Mouse (Mus musculus) kidney, embryonic 14.5 days (tissue): ENCODE measurements around the gene 2410004P03Rik. TPM values are rescaled to one million over a fixed set of nuclear protein-coding genes. Genes with fewer than 3 reads are reported as not detected.
A peak's percentile ranks its signal among the peaks of the same experiment; 100 is the strongest.

ENCODE experiments used
- ATAC-seq: fragments of 200-750 bp; cut with Nextera tagmentation; 2 replicates; pipeline ENCODE4 v1.8.0; 2017; ENCODE audit warnings: moderate number of reproducible peaks, mild to moderate bottlenecking, moderate TSS enrichment, moderate library complexity; ENCODE audit not compliant: low FRiP score, low TSS enrichment
- H3K27ac ChIP-seq: fragments of 300-500 bp; sonication (generic); 2 replicates; pipeline ENCODE4 v1.5.1; 2014; ENCODE audit warnings: low read depth, mild to moderate bottlenecking, low read length, moderate library complexity, mixed read lengths
- H3K27me3 ChIP-seq: fragments of 300-500 bp; sonication (generic); 2 replicates; pipeline ENCODE4 v1.6.1; 2014; ENCODE audit warnings: mild to moderate bottlenecking, low read length; ENCODE audit not compliant: control insufficient read depth, insufficient read depth
- H3K36me3 ChIP-seq: fragments of 300-500 bp; sonication (generic); 2 replicates; pipeline ENCODE4 v1.6.1; 2014; ENCODE audit warnings: low read length, mixed read lengths; ENCODE audit not compliant: control insufficient read depth, insufficient read depth
- H3K4me1 ChIP-seq: fragments of 300-500 bp; sonication (generic); 2 replicates; pipeline ENCODE4 v1.6.1; 2014; ENCODE audit warnings: low read length, mixed read lengths; ENCODE audit not compliant: control insufficient read depth, insufficient read depth
- H3K4me2 ChIP-seq: fragments of 300-500 bp; sonication (generic); replicated peaks from 2 replicates; pipeline ENCODE4 v1.6.1; 2014; ENCODE audit warnings: low read depth, mild to moderate bottlenecking, low read length
- H3K4me3 ChIP-seq: fragments of 300-500 bp; sonication (generic); 2 replicates; pipeline ENCODE4 v1.5.1; 2014; ENCODE audit warnings: mild to moderate bottlenecking, low read length
- H3K9ac ChIP-seq: fragments of 300-500 bp; sonication (generic); 2 replicates; pipeline ENCODE4 v1.6.1; 2014; ENCODE audit warnings: low read depth, mild to moderate bottlenecking, low read length, moderate library complexity
- H3K9me3 ChIP-seq: fragments of 300-500 bp; sonication (generic); 2 replicates; pipeline ENCODE4 v1.6.1; 2016; ENCODE audit warnings: low read length; ENCODE audit not compliant: control insufficient read depth
- WGBS: fragments of 180-500 bp; shearing (Covaris S2); extraction: QIAGEN DNeasy Blood & Tissue Kit; methylation state at CpG from one replicate; pipeline ENCODE4 v1.1.7; 2014; 5-methylcytosine and 5-hydroxymethylcytosine counted together
- polyA plus RNA-seq: library from polyadenylated mRNA; unstranded; fragments of >200 nt; fragmentation: Nextera tagmentation; extraction: Ambion mirVana; gene quantifications from 2 replicates; pipeline ENCODE4 v1.2.1, GENCODE M21; 2014

Gene 2410004P03Rik
- polyA plus RNA-seq, 1 experiment from 2014 or later, result 0.14 TPM

DNA sequence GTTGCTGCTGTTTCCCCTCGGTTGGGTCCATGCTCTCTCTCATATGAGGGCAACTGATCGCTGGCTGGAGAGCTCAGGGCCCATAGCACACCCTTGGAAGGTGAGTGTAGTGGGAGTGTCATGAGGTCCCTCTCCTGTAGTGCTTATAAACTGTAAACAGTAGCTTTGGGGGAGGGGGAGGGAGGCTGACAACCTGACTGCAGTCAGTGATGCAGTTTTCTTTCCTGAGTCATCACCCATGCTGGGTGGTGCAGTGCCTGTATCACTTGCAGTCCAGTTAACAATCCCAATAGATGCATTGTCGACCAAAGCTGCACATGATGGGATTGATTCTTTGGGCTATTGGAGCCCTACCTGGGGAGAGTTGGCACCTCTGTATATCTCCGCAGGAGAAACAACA is 10.3 kb downstream of the 2410004P03Rik start:
- H3K9ac ChIP-seq, result no peak overlapping the region
- H3K27ac ChIP-seq, result no peak overlapping the region
- no peak for ATAC-seq
- no peak overlapping the region for H3K4me3 ChIP-seq
- H3K36me3 ChIP-seq, result no peaks in the 10 kb centered on the region
- no peak overlapping the region for H3K4me2 ChIP-seq
- 53% methylated on average over 4 of the region's 4 CpGs for whole genome bisulfite sequencing
- H3K4me1 ChIP-seq, result 0 out of 2 replicates have a peak, but pooled peaks cover 16% of the 10 kb centered on the region
- peaks cover 8% of the 10 kb centered on the region for H3K27me3 ChIP-seq
- no peaks in the 10 kb centered on the region for H3K9me3 ChIP-seq

DNA sequence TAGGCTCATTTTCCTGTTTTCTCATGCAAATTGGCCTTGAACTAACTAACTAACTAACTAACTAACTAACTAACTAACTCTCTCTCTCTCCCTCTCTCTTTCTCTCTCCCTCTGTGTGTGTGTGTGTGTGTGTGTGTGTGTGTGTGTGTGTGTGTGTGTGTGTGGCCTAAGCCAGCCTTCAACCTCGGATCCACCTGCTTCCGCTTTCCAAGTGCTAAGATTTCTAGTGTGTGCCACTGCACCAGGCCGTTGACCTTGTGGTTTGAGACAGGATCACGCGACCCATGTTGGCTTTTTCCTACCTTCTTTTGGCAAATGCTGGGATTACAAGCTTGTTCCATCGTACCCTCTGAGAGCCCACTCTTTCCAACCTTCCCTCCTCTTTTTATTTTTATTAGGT is 10.9 kb downstream of the 2410004P03Rik start:
- Histone ChIP-seq H3K9me3 (no peaks in the 10 kb centered on the region), H3K27me3 (peaks cover 8% of the 10 kb centered on the region), H3K36me3 (no peaks in the 10 kb centered on the region), H3K9ac (no peak overlapping the region), H3K27ac (no peak overlapping the region), H3K4me3 (no peak overlapping the region), H3K4me1 (0 out of 2 replicates have a peak, but pooled peaks cover 16% of the 10 kb centered on the region), H3K4me2 (no peak overlapping the region)
- WGBS, result 44% methylated on average over 6 of the region's 6 CpGs
- ATAC-seq, result no peak

GRCm38 (mm10) chr12:16999739-17000497 is 11.6 kb downstream of the 2410004P03Rik start, which contains the start of gene Pqlc3:
Gene Pqlc3 (minus strand): TSS chr12:17000408.
- H3K9ac ChIP-seq, result peak within 1 kb of the TSS; percentile 47; the same call in 1 of the 2 replicates
- peak; percentile 94 for ATAC-seq
- peak within 1 kb of the TSS; percentile 50 for H3K4me3 ChIP-seq
- peak within 1 kb of the TSS; percentile 87 for H3K4me2 ChIP-seq
- WGBS, result under 1% methylated on average over 57 of the region's 57 CpGs
- peaks cover 8% of the 10 kb centered on the region for H3K27me3 ChIP-seq
- no peak within 1 kb of the TSS for H3K27ac ChIP-seq
- H3K36me3 ChIP-seq, result no peaks in the 10 kb centered on the region
- H3K9me3 ChIP-seq, result no peaks in the 10 kb centered on the region
- H3K4me1 ChIP-seq, result 0 out of 2 replicates have a peak, but pooled peaks cover 16% of the 10 kb centered on the region

- WGBS, result 4% methylated on average over 10 of the region's 10 CpGs
- Histone ChIP-seq H3K4me2 (peak overlapping the region; percentile 87), H3K4me1 (0 out of 2 replicates have a peak, but pooled peaks cover 16% of the 10 kb centered on the region), H3K4me3 (peak overlapping the region; percentile 50), H3K9me3 (no peaks in the 10 kb centered on the region), H3K36me3 (no peaks in the 10 kb centered on the region), H3K9ac (peak overlapping the region; percentile 47; the same call in 1 of the 2 replicates), H3K27me3 (peaks cover 8% of the 10 kb centered on the region), H3K27ac (no peak overlapping the region)
- peak; percentile 30; the same call in 1 of the 2 replicates for ATAC-seq
These were observed 12.4 kb downstream of the 2410004P03Rik start for GRCm38 (mm10) chr12:16999146-16999545.

DNA sequence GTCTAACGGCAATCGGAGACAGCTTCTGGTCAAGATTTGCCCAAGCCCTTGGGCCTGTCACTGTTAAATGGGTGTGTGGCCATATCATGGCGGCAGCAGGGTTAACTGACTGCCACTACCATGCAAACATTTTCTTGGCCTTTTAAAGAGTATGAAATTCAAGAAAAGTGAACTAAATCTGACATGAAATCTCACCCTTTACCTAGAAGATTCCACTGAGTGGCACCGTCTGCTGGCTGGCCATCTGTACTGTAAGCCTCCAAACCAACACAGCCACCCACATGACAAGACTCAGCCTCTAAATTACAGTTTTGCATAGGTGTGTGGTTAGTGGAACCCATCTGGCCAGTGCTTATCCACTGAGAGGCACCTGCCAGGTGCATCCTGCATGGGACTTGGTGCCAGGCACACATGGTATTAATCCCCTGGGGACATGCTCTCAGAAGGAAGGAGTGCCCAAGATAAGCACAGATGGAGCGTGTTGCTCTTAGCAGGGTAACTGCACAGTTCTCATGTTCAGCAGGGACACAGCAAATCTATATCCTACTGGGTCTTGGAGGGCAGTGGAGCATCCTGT is 14.6 kb downstream of the 2410004P03Rik start:
- Histone ChIP-seq H3K4me1 (0 out of 2 replicates have a peak, but pooled peaks cover 16% of the 10 kb centered on the region), H3K9me3 (no peaks in the 10 kb centered on the region), H3K27ac (no peak overlapping the region), H3K4me3 (no peak overlapping the region), H3K4me2 (no peak overlapping the region), H3K27me3 (peaks cover 8% of the 10 kb centered on the region), H3K36me3 (no peaks in the 10 kb centered on the region), H3K9ac (no peak overlapping the region)
- no peak for ATAC-seq
- WGBS, result 91% methylated on average over 5 of the region's 5 CpGs

- Histone ChIP-seq H3K4me1 (0 out of 2 replicates have a peak, but pooled peaks cover 15% of the 10 kb centered on the region), H3K9ac (no peak overlapping the region), H3K4me3 (no peak overlapping the region), H3K27me3 (peaks cover 8% of the 10 kb centered on the region), H3K9me3 (no peaks in the 10 kb centered on the region), H3K27ac (no peak overlapping the region), H3K36me3 (no peaks in the 10 kb centered on the region), H3K4me2 (no peak overlapping the region)
- no peak for ATAC-seq
- 84% methylated on average over 5 of the region's 5 CpGs for WGBS
These were observed 15.2 kb downstream of the 2410004P03Rik start for GRCm38 (mm10) chr12:16996281-16996680.

GRCm38 (mm10) chr12:16994291-16994690 is 17.2 kb downstream of the 2410004P03Rik start:
- Histone ChIP-seq H3K27ac (no peak overlapping the region), H3K4me1 (0 out of 2 replicates have a peak, but pooled peaks cover 3% of the 10 kb centered on the region), H3K4me2 (no peak overlapping the region), H3K27me3 (peaks cover 5% of the 10 kb centered on the region), H3K9ac (no peak overlapping the region), H3K4me3 (no peak overlapping the region), H3K9me3 (no peaks in the 10 kb centered on the region), H3K36me3 (no peaks in the 10 kb centered on the region)
- 93% methylated on average over 2 of the region's 2 CpGs for WGBS
- no peak for ATAC-seq

DNA sequence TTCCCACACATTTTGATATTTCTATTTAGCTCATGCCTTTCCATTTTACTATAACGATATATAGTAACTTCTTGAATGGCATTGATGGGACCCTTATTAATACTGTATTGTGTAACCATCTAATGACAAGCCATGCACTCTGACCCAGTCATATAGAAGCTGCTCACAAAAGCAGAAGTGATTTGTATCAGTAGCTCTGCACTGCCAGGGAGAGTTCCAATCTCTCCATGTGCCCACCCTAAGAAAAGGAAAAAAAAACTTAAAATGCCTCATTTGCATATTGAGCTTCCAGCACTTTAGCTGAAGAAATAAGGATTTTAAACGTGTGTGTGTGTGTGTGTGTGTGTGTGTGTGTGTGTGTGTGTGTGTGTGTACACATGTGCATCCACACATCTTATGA is 19.2 kb downstream of the 2410004P03Rik start:
- Histone ChIP-seq H3K27me3 (no peaks in the 10 kb centered on the region), H3K9ac (no peak overlapping the region), H3K9me3 (no peaks in the 10 kb centered on the region), H3K4me1 (no peaks in the 10 kb centered on the region), H3K36me3 (peaks cover 2% of the 10 kb centered on the region; the same call in 1 of the 2 replicates), H3K4me2 (no peak overlapping the region), H3K4me3 (no peak overlapping the region), H3K27ac (no peak overlapping the region)
- WGBS, result 96% methylated on average over 2 of the region's 2 CpGs
- no peak for ATAC-seq

GRCm38 (mm10) chr12:16991376-16991775 is 20.2 kb downstream of the 2410004P03Rik start:
- Histone ChIP-seq H3K27me3 (no peaks in the 10 kb centered on the region), H3K27ac (no peak overlapping the region), H3K4me3 (no peak overlapping the region), H3K4me2 (no peak overlapping the region), H3K9ac (no peak overlapping the region), H3K9me3 (no peaks in the 10 kb centered on the region), H3K4me1 (no peaks in the 10 kb centered on the region), H3K36me3 (peaks cover 7% of the 10 kb centered on the region; the same call in 1 of the 2 replicates)
- no peak for ATAC-seq
- WGBS, result 85% methylated on average over 2 of the region's 2 CpGs
